Mouse (Mus musculus) layer of hippocampus, adult 9-10 months (tissue): ENCODE data around the gene Acsl5.

ENCODE experiments used
- DNase-seq: peaks from one replicate; pipeline ENCODE4 v3.0.0; 2022; ENCODE audit warnings: low spot score

Acsl5 gene

GRCm38 (mm10) chr19:55239766-55240426, 11.8 kb upstream of the Acsl5 start:
- DNase-seq = no peak

DNA sequence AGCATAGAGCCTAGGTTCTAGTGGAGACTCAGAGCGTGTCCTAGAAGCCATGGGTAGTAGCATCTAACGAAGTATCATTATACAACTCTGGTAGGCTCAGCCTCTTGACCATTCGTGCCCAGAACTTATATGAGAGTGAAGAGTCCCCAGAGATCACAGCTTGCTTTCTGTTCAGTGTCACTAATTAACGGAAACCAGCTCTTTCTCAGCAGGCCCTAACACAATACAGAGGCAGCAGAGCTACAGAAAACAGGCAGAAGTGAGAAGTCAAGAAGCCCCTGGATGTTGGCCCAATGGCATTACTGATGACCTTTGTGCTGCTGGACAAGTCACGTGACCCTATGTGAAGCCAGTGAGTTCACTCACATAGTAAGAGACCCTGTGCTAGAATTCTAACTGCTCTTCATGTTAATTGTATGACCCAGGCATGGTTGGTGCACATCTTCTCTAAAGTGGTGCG, 10.5 kb upstream of the Acsl5 start, which contains the start of gene Gucy2g:
Gene Gucy2g (minus strand): TSS at position 51 of the 460 bp plus-strand sequence.
- no peak for DNase-seq

DNA sequence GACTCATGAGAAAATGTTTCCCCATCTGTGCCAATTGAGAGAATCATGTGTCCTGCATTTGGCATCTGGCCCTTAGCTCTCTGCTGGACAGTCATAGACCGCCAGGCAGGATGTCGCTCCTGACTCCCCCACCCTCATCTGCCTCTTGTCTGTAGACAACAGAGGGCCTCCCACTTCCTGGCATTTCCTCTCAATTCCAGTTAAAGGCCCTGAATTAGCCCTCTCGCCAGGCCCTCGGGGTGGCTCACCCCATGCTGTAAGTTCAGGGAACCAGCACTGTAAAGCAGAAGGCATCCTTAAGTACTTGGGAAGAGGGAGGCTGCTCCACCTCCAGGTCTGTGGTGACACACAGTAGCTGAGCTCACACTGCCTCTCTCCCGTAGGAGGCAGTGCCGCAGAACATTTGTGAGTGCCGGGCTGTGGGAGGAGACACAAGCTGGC, 6.9 kb upstream of the Acsl5 start:
- no peak for DNase-seq

DNA sequence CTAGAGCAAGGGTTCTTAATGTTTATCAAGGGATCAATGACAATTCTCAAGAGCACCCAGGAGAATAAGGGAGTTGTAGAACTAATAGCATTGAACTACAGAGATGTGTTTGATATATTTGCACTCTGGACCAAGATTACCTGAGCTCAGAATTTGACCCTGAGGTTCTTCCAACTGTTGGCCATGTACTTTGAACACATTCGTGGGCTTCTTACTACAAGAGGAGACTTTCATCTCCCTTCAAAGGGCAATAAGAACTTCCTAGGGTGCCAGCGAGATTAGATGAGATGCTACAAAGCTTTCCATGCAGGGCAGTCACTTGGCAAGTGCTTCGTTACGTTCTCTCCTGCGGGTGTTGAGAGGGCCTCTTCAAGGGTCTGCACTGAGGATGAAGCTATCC, 4.2 kb upstream of the Acsl5 start:
- DNase-seq = no peak

GRCm38 (mm10) chr19:55247991-55248520, 3.7 kb upstream of the Acsl5 start:
- no peak for DNase-seq

DNA sequence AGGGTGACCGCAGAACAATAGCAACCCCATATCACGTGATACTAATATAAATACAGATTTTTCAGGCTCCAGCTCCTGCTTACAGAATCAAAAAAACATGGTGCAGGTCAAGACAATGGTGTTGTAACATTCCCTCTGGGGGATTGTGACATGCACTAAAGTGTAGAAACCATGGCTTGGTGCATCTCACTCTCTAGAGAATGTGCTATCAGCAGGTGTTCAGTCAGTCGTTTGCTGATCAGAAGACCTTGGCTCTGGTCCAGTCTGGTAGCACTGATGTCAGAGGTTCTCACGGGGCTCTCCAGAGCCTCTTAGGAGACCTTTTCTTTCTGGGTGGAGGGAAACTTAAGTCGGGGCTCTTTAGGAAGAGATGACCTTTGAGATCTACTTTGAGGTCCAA, 1.3 kb upstream of the Acsl5 start:
- no peak for DNase-seq

DNA sequence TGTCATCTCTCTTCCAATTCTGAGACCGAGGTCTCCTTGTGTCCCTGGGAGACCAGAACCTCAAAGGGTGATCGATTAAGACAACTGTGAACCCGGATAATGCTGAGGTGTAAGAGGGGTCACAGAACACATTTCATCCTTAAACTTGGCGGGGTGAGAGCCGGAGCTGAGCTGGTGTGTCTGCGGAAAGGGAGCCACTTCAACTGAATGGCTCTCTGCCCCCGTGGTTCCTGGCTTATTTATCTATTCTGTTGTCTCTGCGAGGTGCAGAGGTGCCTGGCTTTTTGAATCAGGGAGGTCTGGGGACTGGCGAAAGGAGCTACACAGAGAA, 1.5 kb downstream of the Acsl5 start:
- DNase-seq = no peak

DNA sequence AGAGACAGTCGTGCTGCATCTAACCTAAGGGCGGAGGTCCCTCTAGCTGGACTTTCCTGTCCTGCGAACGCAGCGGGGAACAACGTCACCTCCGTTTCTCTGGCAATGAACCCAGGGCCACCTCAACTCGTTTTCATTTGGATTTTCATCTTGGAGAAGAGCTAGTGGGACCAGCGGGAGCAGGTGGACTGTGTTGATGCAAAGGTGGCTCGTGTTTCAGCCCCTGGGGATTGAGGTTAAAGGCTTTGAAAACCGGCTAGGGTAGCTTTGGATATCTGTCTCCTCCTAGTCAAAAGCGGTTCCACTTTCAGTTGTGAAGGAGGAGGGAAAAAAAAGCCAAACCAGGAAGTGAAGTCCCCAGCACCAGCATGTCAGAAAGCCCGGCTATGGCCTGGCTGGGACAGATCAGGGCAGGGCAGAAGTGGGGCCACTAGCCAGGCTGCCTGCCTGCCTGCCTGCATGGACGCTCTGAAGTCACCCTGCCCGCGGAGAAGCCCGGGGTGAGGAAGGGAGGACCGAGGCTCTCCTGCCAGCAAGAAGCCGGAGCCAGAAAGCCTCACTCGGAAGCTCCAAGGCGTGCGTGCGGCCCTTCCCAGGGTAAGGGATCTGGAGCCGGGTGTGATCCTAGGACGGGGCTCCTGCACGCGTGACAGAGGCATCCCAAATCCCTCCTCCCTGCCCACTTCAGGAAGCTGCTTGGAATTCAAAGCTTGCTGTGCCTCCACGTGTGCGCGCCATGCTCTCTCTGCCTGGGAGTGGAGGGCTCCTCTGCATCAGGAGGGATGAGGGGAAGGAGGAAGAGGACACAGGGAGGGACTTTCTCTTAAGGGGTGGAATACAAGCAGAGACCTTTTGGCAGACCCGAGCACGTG, 2.1 kb downstream of the Acsl5 start:
- no peak for DNase-seq

- no peak for DNase-seq
These were observed 2.8 kb downstream of the Acsl5 start for GRCm38 (mm10) chr19:55254513-55255016.

GRCm38 (mm10) chr19:55256156-55256555, 4.4 kb downstream of the Acsl5 start:
- DNase-seq = no peak

DNA sequence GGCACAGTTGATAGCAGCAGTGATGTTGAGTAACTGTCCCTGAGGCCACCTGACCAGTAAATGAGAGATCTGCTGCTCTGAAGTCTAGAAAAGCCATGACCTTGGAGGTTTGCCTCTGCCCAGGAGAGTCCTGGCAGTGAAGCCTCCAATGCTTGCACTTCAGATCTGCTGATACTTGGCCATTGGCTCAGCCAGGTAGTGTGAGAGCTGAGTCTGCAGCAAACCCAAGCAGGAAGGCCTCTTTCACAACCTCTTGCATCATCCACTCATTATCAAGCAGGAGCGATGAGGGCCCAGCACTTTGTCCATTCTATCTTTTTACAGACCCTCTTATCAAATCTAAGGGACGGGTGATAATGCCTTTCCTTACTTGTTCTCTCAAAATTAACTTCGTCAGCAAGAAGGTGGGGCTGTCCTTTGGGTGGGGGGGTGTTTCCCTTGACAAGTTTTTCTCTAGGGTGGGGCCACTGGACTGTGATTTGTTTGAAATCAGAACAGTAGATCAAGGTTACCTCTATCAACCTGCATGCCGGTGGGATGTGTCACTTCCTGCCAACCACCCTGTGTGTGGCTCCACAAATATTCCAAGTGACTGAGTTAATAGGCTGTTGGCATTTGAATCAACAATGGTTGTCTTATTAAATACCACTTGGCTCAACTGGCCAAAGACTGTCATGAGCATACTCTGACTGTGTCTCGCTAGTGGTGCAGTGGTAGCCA, 6.1 kb downstream of the Acsl5 start:
- no peak for DNase-seq

DNA sequence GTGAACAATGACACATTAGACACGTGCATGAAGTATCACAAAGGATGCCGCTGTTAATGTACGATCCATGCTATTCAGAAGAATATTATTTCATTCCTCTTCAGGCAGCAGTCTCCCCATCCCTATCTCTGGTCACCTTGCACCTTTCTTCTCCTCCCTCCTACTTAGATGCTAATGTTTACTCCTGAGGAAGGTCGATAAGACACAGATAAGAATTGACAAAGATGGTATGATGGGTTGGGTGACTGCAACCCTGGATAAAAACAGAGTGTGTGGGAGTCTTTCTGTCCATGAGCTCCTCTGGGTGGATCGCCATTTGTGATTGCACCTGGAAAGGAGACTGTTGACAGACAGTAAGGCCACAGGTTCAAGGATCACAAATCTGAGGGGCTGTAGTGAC, 6.8 kb downstream of the Acsl5 start:
- DNase-seq = no peak

DNA sequence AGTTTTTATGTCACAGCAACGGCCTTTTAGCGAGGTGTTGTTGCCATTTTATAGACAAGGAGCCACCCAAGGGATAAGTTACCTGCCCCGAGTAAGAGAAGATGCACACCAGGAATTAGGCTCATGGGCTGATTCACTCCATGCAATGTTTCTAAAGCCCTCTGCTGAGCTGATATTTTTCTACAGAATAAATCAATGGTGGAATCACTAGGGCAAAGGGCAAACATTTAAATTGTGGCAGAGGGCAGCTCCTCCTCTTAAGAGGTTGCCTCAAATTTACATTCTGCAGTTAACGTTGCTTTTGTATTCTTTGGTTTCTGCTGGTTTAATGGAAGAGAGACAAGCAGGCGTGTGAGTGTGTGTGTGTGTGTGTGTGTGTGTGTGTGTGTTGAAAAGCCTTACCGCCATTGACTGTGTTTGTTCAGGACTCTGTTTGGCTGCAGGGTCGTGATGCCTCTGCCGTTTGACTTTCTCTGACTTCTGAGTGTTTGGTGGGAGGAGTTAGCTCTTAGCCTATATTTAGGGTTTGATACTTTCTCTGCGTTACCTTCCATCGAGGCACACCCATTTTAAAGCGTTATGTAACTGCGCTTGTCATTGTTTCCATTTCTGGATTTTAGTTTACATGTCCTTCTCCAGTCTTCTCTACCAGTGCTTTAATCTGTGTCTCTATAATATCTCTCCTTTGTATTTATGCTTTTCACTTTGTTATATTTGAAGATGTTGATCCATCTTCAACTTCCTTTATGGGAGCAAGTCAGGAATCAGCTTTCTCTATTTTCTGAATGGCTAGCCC, 8.8 kb downstream of the Acsl5 start:
- no peak for DNase-seq

DNA sequence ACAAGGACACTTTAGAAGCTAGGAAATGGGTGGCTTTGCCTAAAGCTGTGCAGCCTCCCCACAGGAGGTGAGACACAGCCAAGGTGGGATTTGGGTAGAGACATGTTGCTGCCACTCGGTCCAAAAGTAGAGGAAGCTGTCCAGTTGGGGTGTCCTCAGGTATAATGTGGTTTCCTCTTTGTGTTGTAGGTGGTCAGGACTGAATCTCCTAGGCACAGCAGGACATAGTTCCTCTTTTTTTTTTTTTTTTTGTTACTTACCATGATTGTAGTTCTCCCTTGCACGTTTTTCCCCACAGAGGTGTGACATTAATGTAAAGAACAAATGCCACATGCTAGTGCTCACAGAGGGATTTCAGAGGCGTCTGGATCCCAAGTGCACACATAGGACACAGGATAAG, 13.5 kb downstream of the Acsl5 start:
- no peak for DNase-seq

- DNase-seq = no peak
These were observed 15.0 kb downstream of the Acsl5 start for GRCm38 (mm10) chr19:55266786-55267185.

GRCm38 (mm10) chr19:55268150-55268549, 16.4 kb downstream of the Acsl5 start:
- DNase-seq = no peak

DNA sequence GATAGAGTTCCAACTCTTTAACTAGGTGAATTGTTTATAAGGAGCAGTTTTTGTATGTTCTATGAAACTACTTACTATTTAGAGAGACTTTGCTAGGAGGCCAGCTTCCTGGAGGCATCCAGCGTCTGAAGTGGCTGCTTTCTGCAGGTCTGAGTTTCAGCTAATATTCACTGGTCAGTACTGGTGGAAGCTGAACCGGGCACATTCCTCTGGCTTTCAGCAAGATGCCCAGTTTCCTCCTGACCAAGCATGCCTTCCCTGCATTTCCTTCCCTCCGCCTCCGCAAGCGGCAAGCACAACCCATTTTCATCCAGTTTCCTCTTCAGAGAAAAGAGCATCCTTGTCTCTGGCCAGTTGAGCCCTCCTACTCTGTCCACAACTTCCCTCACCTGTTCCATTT, 17.3 kb downstream of the Acsl5 start:
- no peak for DNase-seq

DNA sequence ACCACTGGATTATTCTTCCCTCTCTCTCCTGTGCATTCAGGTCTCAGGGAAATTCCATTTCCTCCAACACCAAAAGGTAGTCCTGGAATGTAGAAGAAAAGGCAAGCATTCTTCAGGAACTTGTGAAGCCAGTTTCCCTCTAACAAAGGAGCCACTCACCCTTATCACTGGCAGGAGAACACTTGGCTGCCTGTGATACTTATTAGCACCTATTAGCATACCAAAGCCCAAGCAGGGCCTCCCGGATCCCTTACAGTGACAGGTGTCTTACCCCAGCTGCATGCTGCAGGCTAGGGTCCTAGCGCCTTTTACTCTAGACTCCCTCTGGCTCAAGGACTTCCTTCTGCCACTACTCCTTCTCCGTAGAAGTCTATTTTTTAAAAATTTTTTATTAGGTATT, 19.7 kb downstream of the Acsl5 start:
- DNase-seq = no peak

- no peak for DNase-seq
These were observed 21.6 kb downstream of the Acsl5 start for GRCm38 (mm10) chr19:55273340-55273739.

GRCm38 (mm10) chr19:55276100-55276499, 24.4 kb downstream of the Acsl5 start:
- no peak for DNase-seq

GRCm38 (mm10) chr19:55276770-55277169, 25.0 kb downstream of the Acsl5 start:
- no peak for DNase-seq
